27 mouse cellular contexts compared by ENCODE assay signal in genomic region chr7:121763328-121763727, GRCm38 (mm10). TPM values are rescaled to one million over a fixed set of nuclear protein-coding genes. Genes with fewer than 3 reads are reported as not detected.
DNase-seq lines count a peak whose midpoint lies in the region; ATAC-seq and TF ChIP-seq lines count a peak whose summit lies in the region.
"Had no signal": no experiment of that assay in that cellular context is flagged by ENCODE, and none has a peak within 500 bp of the region (broad histone marks: within the 10 kb centered on the region; RNA-seq: fewer than 3 reads in every experiment).

No protein-coding gene starts in this region.

- H3K27ac ChIP-seq in stomach, embryonic 14.5 days (ENCODE audit: low read length): no peak overlapping the region
- H3K27ac ChIP-seq in stomach, embryonic 16.5 days (ENCODE audit: low read length): peak overlapping the region; percentile 66
- H3K27ac ChIP-seq in intestine, embryonic 16.5 days (ENCODE audit: low read length): no peak overlapping the region
- no peak overlapping the region for H3K27ac ChIP-seq in liver, postnatal 0 days (ENCODE audit: low read depth)
- H3K27ac ChIP-seq: embryonic facial prominence, embryonic 10.5 days; embryonic facial prominence, embryonic 12.5 days; forebrain, embryonic 13.5 days; forebrain, embryonic 15.5 days had no signal

- ATAC-seq in stomach, embryonic 14.5 days (ENCODE audit: insufficient number of reproducible peaks, insufficient read depth, low FRiP score, low read depth): peak; percentile 42; the same call in 1 of the 2 replicates
- ATAC-seq in stomach, embryonic 16.5 days (ENCODE audit: insufficient read depth, low FRiP score): peak; percentile 63; the same call in 1 of the 2 replicates
- no peak for ATAC-seq in intestine, embryonic 16.5 days
- no peak for ATAC-seq in liver, postnatal 0 days
- ATAC-seq: activated CD4-positive, CD25-positive, alpha-beta regulatory T cell, adult 4 months; CD4-positive, CD25-positive, alpha-beta regulatory T cell, adult 4 months; forebrain, embryonic 13.5 days; forebrain, embryonic 15.5 days; forebrain, postnatal 0 days; Patski had no signal

- H3K4me1 ChIP-seq in stomach, embryonic 14.5 days (ENCODE audit: control insufficient read depth, insufficient read depth, low read length): no peaks in the 10 kb centered on the region
- H3K4me1 ChIP-seq in stomach, embryonic 16.5 days (ENCODE audit: control insufficient read depth, insufficient read depth, low read length): no peaks in the 10 kb centered on the region
- H3K4me1 ChIP-seq in intestine, embryonic 16.5 days (ENCODE audit: control insufficient read depth, insufficient read depth, low read length): no peaks in the 10 kb centered on the region
- H3K4me1 ChIP-seq in liver, postnatal 0 days (ENCODE audit: insufficient read depth): no peaks in the 10 kb centered on the region
- H3K4me1 ChIP-seq: embryonic facial prominence, embryonic 10.5 days; embryonic facial prominence, embryonic 12.5 days; forebrain, embryonic 13.5 days; forebrain, embryonic 15.5 days had no signal

- H3K27me3 ChIP-seq in stomach, embryonic 14.5 days (ENCODE audit: control insufficient read depth, insufficient read depth, low read length): no peaks in the 10 kb centered on the region
- H3K27me3 ChIP-seq in stomach, embryonic 16.5 days (ENCODE audit: control insufficient read depth, insufficient read depth, low read length): no peaks in the 10 kb centered on the region
- H3K27me3 ChIP-seq in intestine, embryonic 16.5 days (replicated peaks; ENCODE audit: control insufficient read depth, insufficient read depth, low read length): no peaks in the 10 kb centered on the region
- H3K27me3 ChIP-seq in liver, postnatal 0 days (ENCODE audit: insufficient read depth, low read length): no peaks in the 10 kb centered on the region
- H3K27me3 ChIP-seq: CH12.LX; embryonic facial prominence, embryonic 12.5 days; forebrain, embryonic 13.5 days; forebrain, embryonic 15.5 days; Patski had no signal

- TF ChIP-seq EP300 in liver, postnatal 0 days (IDR thresholded peaks at IDR 0.05; ENCODE audit: low read depth): no peak

- DNase-seq in urinary bladder, postnatal 14 days (ENCODE audit: low spot score): peak; percentile 52
- no peak for DNase-seq in urinary bladder, adult 2 months (ENCODE audit: low spot score)
- DNase-seq in liver, postnatal 0 days: no peak
- DNase-seq: adrenal gland, adult 8-10 months; adrenal gland, postnatal 14 days; adrenal gland, postnatal 36 days; B cell, adult 2 months; cerebellum, adult 11 months; cerebellum, adult 18-20 months; cerebellum, adult 8-10 months; cerebellum, adult 9-11 months; cerebellum, postnatal 14 days; cerebellum, postnatal 36 days; forebrain, postnatal 0 days had no signal

- no peaks in the 10 kb centered on the region for H3K9me3 ChIP-seq in stomach, embryonic 14.5 days (ENCODE audit: control insufficient read depth, low read depth, low read length)
- no peaks in the 10 kb centered on the region for H3K9me3 ChIP-seq in stomach, embryonic 16.5 days (replicated peaks; ENCODE audit: control insufficient read depth, low read length)
- H3K9me3 ChIP-seq in intestine, embryonic 16.5 days (ENCODE audit: control insufficient read depth, low read length): no peaks in the 10 kb centered on the region
- H3K9me3 ChIP-seq in liver, postnatal 0 days (ENCODE audit: low read length): no peaks in the 10 kb centered on the region
- H3K9me3 ChIP-seq: embryonic facial prominence, embryonic 10.5 days; embryonic facial prominence, embryonic 12.5 days; forebrain, embryonic 13.5 days; forebrain, embryonic 15.5 days; G1E had no signal

- WGBS in stomach, embryonic 14.5 days: 65% methylated on average over 4 of the region's 4 CpGs
- WGBS in stomach, embryonic 16.5 days: 60% methylated on average over 4 of the region's 4 CpGs
- 75% methylated on average over 4 of the region's 4 CpGs for WGBS in intestine, embryonic 16.5 days
- 77% methylated on average over 4 of the region's 4 CpGs for whole genome bisulfite sequencing in liver, postnatal 0 days (ENCODE audit: insufficient replicate concordance)

- H3K4me3 ChIP-seq in stomach, embryonic 14.5 days (ENCODE audit: low read depth, low read length): no peak overlapping the region
- no peak overlapping the region for H3K4me3 ChIP-seq in stomach, embryonic 16.5 days (replicated peaks; ENCODE audit: low read length)
- no peak overlapping the region for H3K4me3 ChIP-seq in intestine, embryonic 16.5 days (ENCODE audit: low read length)
- no peak overlapping the region for H3K4me3 ChIP-seq in liver, postnatal 0 days (ENCODE audit: low read depth, low read length)
- H3K4me3 ChIP-seq: embryonic facial prominence, embryonic 10.5 days; embryonic facial prominence, embryonic 12.5 days; forebrain, embryonic 13.5 days; forebrain, embryonic 15.5 days had no signal

- no peak overlapping the region for H3K9ac ChIP-seq in stomach, embryonic 14.5 days (replicated peaks; ENCODE audit: low read depth, low read length)
- H3K9ac ChIP-seq in stomach, embryonic 16.5 days (ENCODE audit: low read length): no peak overlapping the region
- H3K9ac ChIP-seq in intestine, embryonic 16.5 days (ENCODE audit: low read depth, low read length): no peak overlapping the region
- H3K9ac ChIP-seq in liver, postnatal 0 days (replicated peaks): no peak overlapping the region
- H3K9ac ChIP-seq: embryonic facial prominence, embryonic 12.5 days; forebrain, embryonic 13.5 days; forebrain, embryonic 15.5 days; forebrain, postnatal 0 days had no signal

- TF ChIP-seq CTCF in liver, postnatal 0 days (IDR thresholded peaks at IDR 0.05; ENCODE audit: low read depth): no peak

- no peaks in the 10 kb centered on the region for H3K36me3 ChIP-seq in stomach, embryonic 14.5 days (ENCODE audit: control insufficient read depth, insufficient read depth, low read length)
- no peaks in the 10 kb centered on the region for H3K36me3 ChIP-seq in stomach, embryonic 16.5 days (ENCODE audit: control insufficient read depth, insufficient read depth, low read length)
- H3K36me3 ChIP-seq in intestine, embryonic 16.5 days (ENCODE audit: control insufficient read depth, insufficient read depth, low read length): no peaks in the 10 kb centered on the region
- H3K36me3 ChIP-seq in liver, postnatal 0 days (replicated peaks; ENCODE audit: insufficient read depth, low read length): no peaks in the 10 kb centered on the region
- H3K36me3 ChIP-seq: embryonic facial prominence, embryonic 10.5 days; embryonic facial prominence, embryonic 12.5 days; forebrain, embryonic 15.5 days; G1E had no signal

- no peak overlapping the region for H3K4me2 ChIP-seq in stomach, embryonic 14.5 days (replicated peaks; ENCODE audit: low read depth, low read length)
- H3K4me2 ChIP-seq in stomach, embryonic 16.5 days (ENCODE audit: low read depth, low read length): no peak overlapping the region
- H3K4me2 ChIP-seq in intestine, embryonic 16.5 days (ENCODE audit: low read depth, low read length): no peak overlapping the region
- no peak overlapping the region for H3K4me2 ChIP-seq in liver, postnatal 0 days (ENCODE audit: low read depth, low read length)
- H3K4me2 ChIP-seq: embryonic facial prominence, embryonic 12.5 days; forebrain, embryonic 13.5 days; forebrain, embryonic 15.5 days had no signal

RNA-seq across cellular contexts. Expression of gene Scnn1g, which starts 29.0 kb away (rescaled TPM):
- polyA plus RNA-seq in urinary bladder, adult 2 months (2012; rRNA removed): 33.9 and 35.3 TPM in 2 replicates
- polyA plus RNA-seq in stomach, embryonic 14.5 days (2014; fragmentation: Nextera tagmentation; extraction: Ambion mirVana): 0.91 and 1.1 TPM in 2 replicates
- polyA plus RNA-seq in stomach, embryonic 16.5 days (2015; fragmentation: Nextera tagmentation; extraction: Ambion mirVana): 1.8 and 3.4 TPM in 2 replicates
- polyA plus RNA-seq in intestine, embryonic 16.5 days (2015; fragmentation: Nextera tagmentation; extraction: Ambion mirVana): 0.12 and 0.13 TPM in 2 replicates
- polyA plus RNA-seq in liver, postnatal 0 days (2015; fragmentation: Nextera tagmentation; extraction: Ambion mirVana): 0.05 TPM in 1 of 2 replicates, not detected in the other
- polyA plus RNA-seq: activated CD4-positive, CD25-positive, alpha-beta regulatory T cell, adult 4 months; CD4-positive, CD25-positive, alpha-beta regulatory T cell, adult 4 months; forebrain, embryonic 11.5 days; forebrain, embryonic 13.5 days; forebrain, embryonic 15.5 days; forebrain, postnatal 0 days; G1E had no signal

RNA-seq across cellular contexts. Expression of gene Usp31, which starts 56.3 kb away (rescaled TPM):
- 6.5 and 6.8 TPM in 2 replicates for polyA plus RNA-seq in urinary bladder, adult 2 months (2012; rRNA removed)
- 3.2 and 3.5 TPM in 2 replicates for polyA plus RNA-seq in stomach, embryonic 14.5 days (2014; fragmentation: Nextera tagmentation; extraction: Ambion mirVana)
- 1.4 and 1.7 TPM in 2 replicates for polyA plus RNA-seq in stomach, embryonic 16.5 days (2015; fragmentation: Nextera tagmentation; extraction: Ambion mirVana)
- polyA plus RNA-seq in intestine, embryonic 16.5 days (2015; fragmentation: Nextera tagmentation; extraction: Ambion mirVana): 0.80 and 1.1 TPM in 2 replicates
- polyA plus RNA-seq in liver, postnatal 0 days (2015; fragmentation: Nextera tagmentation; extraction: Ambion mirVana): 0.46 and 0.53 TPM in 2 replicates

Comparison
In these comparisons a context has a peak if more than half of its experiments do, and no peak if none do; other contexts are left out.
1. ATAC-seq: peak in stomach, embryonic 14.5 days (single experiment) and stomach, embryonic 16.5 days (single experiment); none in intestine, embryonic 16.5 days (single experiment) and liver, postnatal 0 days (single experiment).